Mouse (Mus musculus): ENCODE measurements around the gene Krt2. TPM values are rescaled to one million over a fixed set of nuclear protein-coding genes. Genes with fewer than 3 reads are reported as not detected.

Gene Krt2
- polyA plus RNA-seq, 1 experiment = not detected

DNA sequence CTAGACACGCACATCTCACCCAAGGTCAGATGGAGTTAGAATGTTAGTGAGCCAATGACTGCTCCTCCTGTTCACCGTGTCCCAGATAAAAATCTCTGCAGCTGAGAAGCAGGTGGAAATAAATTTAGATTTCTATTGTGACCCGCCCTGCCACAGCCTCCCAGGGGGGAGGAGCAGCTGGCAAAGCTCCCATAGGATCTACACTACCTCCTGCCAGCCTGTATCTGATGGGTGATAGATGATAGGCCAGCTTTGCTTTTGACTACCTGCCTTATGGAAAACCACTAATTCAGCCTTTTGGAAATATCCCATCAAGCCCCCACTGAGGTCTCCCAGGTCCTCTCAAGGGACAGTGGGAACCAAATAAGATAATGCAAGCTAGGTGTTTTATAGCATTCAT, 37.8 kb upstream of the Krt2 start:
- Histone ChIP-seq H3K27me3 (ENCODE audit: control insufficient read depth, insufficient read depth, low read length, poor library complexity, severe bottlenecking) (no peaks in the 10 kb centered on the region), H3K9ac (ENCODE audit: low read depth, poor library complexity, severe bottlenecking) (no peak overlapping the region), H3K36me3 (ENCODE audit: control insufficient read depth, insufficient read depth, low read length, poor library complexity, severe bottlenecking) (no peaks in the 10 kb centered on the region), H3K4me1 (ENCODE audit: control insufficient read depth, insufficient read depth, low read length) (no peaks in the 10 kb centered on the region), H3K4me3 (ENCODE audit: low read depth, low read length) (no peak overlapping the region), H3K27ac (ENCODE audit: insufficient read depth, low read length) (no peak overlapping the region), H3K9me3 (replicated peaks; ENCODE audit: control insufficient read depth, insufficient read depth, low read length, poor library complexity, severe bottlenecking) (no peaks in the 10 kb centered on the region)
- TF ChIP-seq EP300 (IDR thresholded peaks at IDR 0.05; ENCODE audit: insufficient read depth, low read depth, low read length) (no peak), POLR2A (IDR thresholded peaks at IDR 0.05; ENCODE audit: insufficient read depth, low read length) (no peak), CTCF (IDR thresholded peaks at IDR 0.05; ENCODE audit: low read depth, low read length) (no peak)

DNA sequence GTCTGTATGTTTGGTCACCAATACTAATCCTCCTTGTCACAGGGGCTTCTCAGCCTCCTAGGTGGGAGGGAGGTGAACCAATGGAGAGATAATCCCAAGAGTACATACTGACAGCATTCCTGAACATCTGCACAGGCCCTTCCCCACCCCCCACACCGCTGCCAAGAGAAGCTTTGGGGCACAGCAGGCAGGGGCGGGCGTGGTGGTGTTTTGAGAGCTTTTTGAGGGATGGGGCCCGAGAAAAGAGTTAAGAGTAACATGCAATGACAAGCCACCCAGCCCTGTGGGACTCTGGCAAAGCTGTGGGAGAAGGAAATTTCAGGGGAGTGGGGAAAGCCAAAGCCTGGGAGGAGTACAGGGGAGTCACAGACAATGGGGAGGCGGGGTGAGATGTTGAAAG, 36.3 kb upstream of the Krt2 start:
- Histone ChIP-seq H3K27ac (ENCODE audit: insufficient read depth, low read length) (no peak overlapping the region), H3K9ac (ENCODE audit: low read depth, poor library complexity, severe bottlenecking) (no peak overlapping the region), H3K4me3 (ENCODE audit: low read depth, low read length) (no peak overlapping the region), H3K36me3 (ENCODE audit: control insufficient read depth, insufficient read depth, low read length, poor library complexity, severe bottlenecking) (no peaks in the 10 kb centered on the region), H3K4me1 (ENCODE audit: control insufficient read depth, insufficient read depth, low read length) (no peaks in the 10 kb centered on the region), H3K27me3 (ENCODE audit: control insufficient read depth, insufficient read depth, low read length, poor library complexity, severe bottlenecking) (no peaks in the 10 kb centered on the region), H3K9me3 (replicated peaks; ENCODE audit: control insufficient read depth, insufficient read depth, low read length, poor library complexity, severe bottlenecking) (no peaks in the 10 kb centered on the region)
- no peak for TF ChIP-seq POLR2A (IDR thresholded peaks at IDR 0.05; ENCODE audit: insufficient read depth, low read length)
- TF ChIP-seq CTCF (IDR thresholded peaks at IDR 0.05; ENCODE audit: low read depth, low read length) = no peak

DNA sequence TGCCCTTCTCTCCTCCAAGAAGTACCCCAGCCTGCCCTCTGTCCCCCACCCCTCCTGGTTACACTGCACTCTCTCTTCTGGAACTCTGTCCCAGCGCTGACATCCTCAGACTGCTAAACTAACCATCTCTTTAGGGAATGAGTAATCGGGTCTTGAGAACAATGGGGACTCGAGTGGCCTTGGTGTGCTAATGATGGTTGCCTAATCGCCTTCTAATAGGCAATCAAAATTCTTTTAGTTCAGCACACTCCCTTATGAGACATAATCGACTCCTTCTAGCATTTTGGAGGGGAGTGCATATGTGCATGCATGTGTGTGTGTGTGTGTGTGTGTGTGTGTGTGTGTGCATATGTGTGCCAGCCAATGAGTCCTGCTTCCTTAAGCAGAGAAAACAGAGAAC, 34.6 kb upstream of the Krt2 start:
- Histone ChIP-seq H3K27me3 (ENCODE audit: control insufficient read depth, insufficient read depth, low read length, poor library complexity, severe bottlenecking) (no peaks in the 10 kb centered on the region), H3K4me1 (ENCODE audit: control insufficient read depth, insufficient read depth, low read length) (no peaks in the 10 kb centered on the region), H3K9ac (ENCODE audit: low read depth, poor library complexity, severe bottlenecking) (no peak overlapping the region), H3K4me3 (ENCODE audit: low read depth, low read length) (no peak overlapping the region), H3K27ac (ENCODE audit: insufficient read depth, low read length) (no peak overlapping the region), H3K36me3 (ENCODE audit: control insufficient read depth, insufficient read depth, low read length, poor library complexity, severe bottlenecking) (no peaks in the 10 kb centered on the region), H3K9me3 (replicated peaks; ENCODE audit: control insufficient read depth, insufficient read depth, low read length, poor library complexity, severe bottlenecking) (no peaks in the 10 kb centered on the region)
- TF ChIP-seq CTCF (IDR thresholded peaks at IDR 0.05; ENCODE audit: low read depth, low read length) = no peak
- TF ChIP-seq POLR2A (IDR thresholded peaks at IDR 0.05; ENCODE audit: insufficient read depth, low read length) = no peak
- TF ChIP-seq EP300 (IDR thresholded peaks at IDR 0.05; ENCODE audit: insufficient read depth, low read depth, low read length) = no peak

DNA sequence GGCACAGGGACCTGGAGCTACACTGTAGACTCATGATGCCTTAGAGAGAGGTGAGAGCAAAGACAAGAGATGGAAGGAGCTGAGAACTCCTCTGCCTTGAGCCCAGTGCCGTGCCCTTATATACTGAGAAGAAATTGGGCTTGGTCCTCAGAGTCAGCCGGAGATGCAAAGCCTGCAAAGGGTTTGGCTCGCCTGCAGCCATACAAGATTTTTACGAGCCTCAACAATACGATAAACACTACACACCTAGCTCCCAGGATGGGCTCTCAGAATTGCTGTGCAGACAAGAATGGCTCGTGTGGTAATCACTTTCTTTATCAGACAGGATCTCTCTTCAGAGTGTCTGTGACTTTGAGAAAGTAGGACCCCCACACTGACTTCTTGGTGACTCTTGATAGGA, 32.7 kb upstream of the Krt2 start, which contains the start of gene Krt1:
Krt1 (minus strand) TSS at position 101 of the 400 bp plus-strand sequence.
- Histone ChIP-seq H3K4me3 (ENCODE audit: low read depth, low read length) (no peak within 1 kb of the TSS), H3K27me3 (ENCODE audit: control insufficient read depth, insufficient read depth, low read length, poor library complexity, severe bottlenecking) (no peaks in the 10 kb centered on the region), H3K9me3 (replicated peaks; ENCODE audit: control insufficient read depth, insufficient read depth, low read length, poor library complexity, severe bottlenecking) (no peaks in the 10 kb centered on the region), H3K4me1 (ENCODE audit: control insufficient read depth, insufficient read depth, low read length) (no peaks in the 10 kb centered on the region), H3K9ac (ENCODE audit: low read depth, poor library complexity, severe bottlenecking) (no peak within 1 kb of the TSS), H3K27ac (ENCODE audit: insufficient read depth, low read length) (no peak within 1 kb of the TSS), H3K36me3 (ENCODE audit: control insufficient read depth, insufficient read depth, low read length, poor library complexity, severe bottlenecking) (no peaks in the 10 kb centered on the region)
- TF ChIP-seq EP300 (IDR thresholded peaks at IDR 0.05; ENCODE audit: insufficient read depth, low read depth, low read length) (no peak), CTCF (IDR thresholded peaks at IDR 0.05; ENCODE audit: low read depth, low read length) (no peak), POLR2A (IDR thresholded peaks at IDR 0.05; ENCODE audit: insufficient read depth, low read length) (no peak)

DNA sequence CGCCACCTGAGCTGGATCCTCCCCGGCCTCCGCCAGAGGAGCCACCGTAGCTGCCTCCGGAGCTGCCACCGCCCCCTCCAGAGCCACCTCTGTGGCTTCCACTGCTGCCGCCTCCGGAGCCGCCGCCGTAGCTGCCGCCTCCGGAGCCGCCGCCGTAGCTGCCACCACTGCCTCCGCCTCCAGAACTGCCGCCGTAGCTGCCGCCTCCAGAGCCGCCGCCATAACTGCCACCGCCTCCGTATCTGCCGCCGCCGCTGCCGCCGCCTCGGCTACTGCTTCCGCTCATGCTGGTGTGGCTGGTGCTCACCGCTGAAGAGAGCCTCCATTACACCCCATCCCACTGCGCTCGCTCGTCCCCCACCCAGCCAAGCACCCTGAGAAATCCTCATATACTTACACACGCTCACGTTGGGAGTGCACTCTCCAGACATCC, 28.0 kb upstream of the Krt2 start:
- peak overlapping the region; percentile 59 for H3K4me3 ChIP-seq (ENCODE audit: low read depth, low read length)
- H3K27me3 ChIP-seq (ENCODE audit: control insufficient read depth, insufficient read depth, low read length, poor library complexity, severe bottlenecking) = peaks cover 2% of the 10 kb centered on the region; the same call in 1 of the 2 replicates
- no peaks in the 10 kb centered on the region for H3K9me3 ChIP-seq (replicated peaks; ENCODE audit: control insufficient read depth, insufficient read depth, low read length, poor library complexity, severe bottlenecking)
- H3K9ac ChIP-seq (ENCODE audit: low read depth, poor library complexity, severe bottlenecking) = peak overlapping the region; percentile 88
- no peaks in the 10 kb centered on the region for H3K4me1 ChIP-seq (ENCODE audit: control insufficient read depth, insufficient read depth, low read length)
- H3K36me3 ChIP-seq (ENCODE audit: control insufficient read depth, insufficient read depth, low read length, poor library complexity, severe bottlenecking) = no peaks in the 10 kb centered on the region
- no peak overlapping the region for H3K27ac ChIP-seq (ENCODE audit: insufficient read depth, low read length)
- no peak for TF ChIP-seq CTCF (IDR thresholded peaks at IDR 0.05; ENCODE audit: low read depth, low read length)
- no peak for TF ChIP-seq EP300 (IDR thresholded peaks at IDR 0.05; ENCODE audit: insufficient read depth, low read depth, low read length)
- TF ChIP-seq POLR2A (IDR thresholded peaks at IDR 0.05; ENCODE audit: insufficient read depth, low read length) = no peak

DNA sequence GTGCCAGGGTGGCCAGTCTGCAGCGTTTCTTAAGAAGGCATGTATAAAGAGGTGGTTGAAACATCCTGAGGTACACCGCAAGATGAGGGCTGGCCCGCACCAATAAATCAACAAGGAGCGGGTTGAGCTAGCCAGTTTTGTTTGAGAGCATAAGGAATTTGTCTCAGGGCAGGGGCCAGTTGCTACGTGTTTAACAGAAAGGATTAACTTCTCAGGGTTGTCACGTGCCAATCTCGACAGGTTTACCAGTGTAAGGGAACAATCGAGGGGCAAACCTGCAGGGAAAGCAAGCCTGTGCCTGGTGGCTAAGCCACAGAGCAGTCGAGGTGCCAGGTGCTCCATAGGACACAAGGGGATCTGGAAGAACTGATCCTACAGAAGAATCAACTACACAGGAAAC, 25.2 kb upstream of the Krt2 start:
- Histone ChIP-seq H3K27ac (ENCODE audit: insufficient read depth, low read length) (no peak overlapping the region), H3K36me3 (ENCODE audit: control insufficient read depth, insufficient read depth, low read length, poor library complexity, severe bottlenecking) (no peaks in the 10 kb centered on the region), H3K4me1 (ENCODE audit: control insufficient read depth, insufficient read depth, low read length) (no peaks in the 10 kb centered on the region), H3K9me3 (replicated peaks; ENCODE audit: control insufficient read depth, insufficient read depth, low read length, poor library complexity, severe bottlenecking) (no peaks in the 10 kb centered on the region), H3K4me3 (ENCODE audit: low read depth, low read length) (no peak overlapping the region), H3K27me3 (ENCODE audit: control insufficient read depth, insufficient read depth, low read length, poor library complexity, severe bottlenecking) (peaks cover 2% of the 10 kb centered on the region; the same call in 1 of the 2 replicates), H3K9ac (ENCODE audit: low read depth, poor library complexity, severe bottlenecking) (no peak overlapping the region)
- TF ChIP-seq POLR2A (IDR thresholded peaks at IDR 0.05; ENCODE audit: insufficient read depth, low read length) (no peak), CTCF (IDR thresholded peaks at IDR 0.05; ENCODE audit: low read depth, low read length) (no peak), EP300 (IDR thresholded peaks at IDR 0.05; ENCODE audit: insufficient read depth, low read depth, low read length) (no peak)

All from ES-Bruce4 (cell line).